In genomic region chr4:140405993-140406881, GRCm38 (mm10) we compare ENCODE assay signal across 9 mouse cellular contexts.
DNase-seq lines count a peak whose midpoint lies in the region; ATAC-seq lines count a peak whose summit lies in the region.
"Had no signal": no experiment of that assay in that cellular context is flagged by ENCODE, and none has a peak within 500 bp of the region (broad histone marks: within the 10 kb centered on the region; RNA-seq: fewer than 3 reads in every experiment).

No protein-coding gene starts in this region.

- peak overlapping the region; percentile 81 for H3K27ac ChIP-seq in forebrain, embryonic 15.5 days (replicated peaks)
- no peak overlapping the region for H3K27ac ChIP-seq in limb, embryonic 13.5 days
- no peak overlapping the region for H3K27ac ChIP-seq in neural tube, embryonic 11.5 days (ENCODE audit: low read depth, low read length)
- H3K27ac ChIP-seq: liver, embryonic 15.5 days had no signal

- peaks cover 19% of the 10 kb centered on the region for H3K4me1 ChIP-seq in forebrain, embryonic 15.5 days
- no peaks in the 10 kb centered on the region for H3K4me1 ChIP-seq in limb, embryonic 13.5 days
- H3K4me1 ChIP-seq in neural tube, embryonic 11.5 days (ENCODE audit: control insufficient read depth, insufficient read depth, low read length), result no peaks in the 10 kb centered on the region
- H3K4me1 ChIP-seq: liver, embryonic 15.5 days had no signal

- 19% methylated on average over 7 of the region's 7 CpGs for WGBS in forebrain, embryonic 15.5 days
- 16% methylated on average over 7 of the region's 7 CpGs for WGBS in limb, embryonic 13.5 days
- 23% methylated on average over 7 of the region's 7 CpGs for WGBS in neural tube, embryonic 11.5 days

- no peak overlapping the region for H3K4me3 ChIP-seq in forebrain, embryonic 15.5 days
- no peak overlapping the region for H3K4me3 ChIP-seq in limb, embryonic 13.5 days
- H3K4me3 ChIP-seq in neural tube, embryonic 11.5 days (ENCODE audit: low read depth, low read length), result no peak overlapping the region
- H3K4me3 ChIP-seq: liver, embryonic 15.5 days had no signal

- peak; percentile 71 for ATAC-seq in forebrain, embryonic 15.5 days (replicated peaks)
- 0 out of 2 replicates have a peak, but pooled peaks have one; percentile 44 for ATAC-seq in limb, embryonic 13.5 days (ENCODE audit: low FRiP score, low read depth)
- peak; percentile 73 for ATAC-seq in neural tube, embryonic 11.5 days (ENCODE audit: insufficient read depth, low FRiP score, low TSS enrichment)
- ATAC-seq in inflammation-experienced regulatory T-cells, adult 6 months, result no peak

- H3K9me3 ChIP-seq in forebrain, embryonic 15.5 days, result no peaks in the 10 kb centered on the region
- H3K9me3 ChIP-seq in limb, embryonic 13.5 days, result no peaks in the 10 kb centered on the region
- H3K9me3 ChIP-seq in neural tube, embryonic 11.5 days (ENCODE audit: control insufficient read depth, low read length), result no peaks in the 10 kb centered on the region
- H3K9me3 ChIP-seq: liver, embryonic 15.5 days had no signal

- peak; percentile 19 to 37 for DNase-seq in left cerebral cortex, postnatal 14 days (ENCODE audit: low spot score in 2 of 2)
- no peak for DNase-seq in left cerebral cortex, postnatal 36 days (ENCODE audit: low spot score in 2 of 2)
- DNase-seq in neural tube, embryonic 11.5 days (ENCODE audit: low spot score), result peak; percentile 79
- DNase-seq in adipocyte (ENCODE audit: low spot score), result no peak
- DNase-seq in layer of hippocampus, adult 18-20 months (ENCODE audit: low spot score in 2 of 2), result no peak

- H3K4me2 ChIP-seq in forebrain, embryonic 15.5 days (replicated peaks), result no peak overlapping the region
- H3K4me2 ChIP-seq in limb, embryonic 13.5 days (replicated peaks), result no peak overlapping the region
- no peak overlapping the region for H3K4me2 ChIP-seq in neural tube, embryonic 11.5 days (ENCODE audit: low read depth)
- H3K4me2 ChIP-seq: liver, embryonic 15.5 days had no signal

- no peaks in the 10 kb centered on the region for H3K27me3 ChIP-seq in forebrain, embryonic 15.5 days
- no peaks in the 10 kb centered on the region for H3K27me3 ChIP-seq in limb, embryonic 13.5 days
- no peaks in the 10 kb centered on the region for H3K27me3 ChIP-seq in neural tube, embryonic 11.5 days (ENCODE audit: control insufficient read depth, insufficient read depth, low read length)
- H3K27me3 ChIP-seq: liver, embryonic 15.5 days had no signal

- intact Hi-C loops in left cerebral cortex, postnatal 14 days (cut with DNase I), result no loop called here
- intact Hi-C loops in left cerebral cortex, postnatal 36 days (cut with DNase I), result no loop called here

- H3K9ac ChIP-seq in forebrain, embryonic 15.5 days (replicated peaks), result no peak overlapping the region
- no peak overlapping the region for H3K9ac ChIP-seq in limb, embryonic 13.5 days
- H3K9ac ChIP-seq in neural tube, embryonic 11.5 days (ENCODE audit: low read length), result 0 out of 2 replicates have a peak overlapping the region, but pooled peaks have one; percentile 15
- H3K9ac ChIP-seq: liver, embryonic 15.5 days had no signal

- H3K36me3 ChIP-seq in forebrain, embryonic 15.5 days, result no peaks in the 10 kb centered on the region
- no peaks in the 10 kb centered on the region for H3K36me3 ChIP-seq in limb, embryonic 13.5 days
- no peaks in the 10 kb centered on the region for H3K36me3 ChIP-seq in neural tube, embryonic 11.5 days (ENCODE audit: control insufficient read depth, insufficient read depth, low read length)
- H3K36me3 ChIP-seq: liver, embryonic 15.5 days had no signal

Comparison
In these comparisons a context has a peak if more than half of its experiments do, and no peak if none do; other contexts are left out.
1. DNase-seq: peak in left cerebral cortex, postnatal 14 days (2 of 2) and neural tube, embryonic 11.5 days (single experiment); none in left cerebral cortex, postnatal 36 days (0 of 2), adipocyte (single experiment) and layer of hippocampus, adult 18-20 months (0 of 2).